In genomic region chr13:55412643-55413307, GRCm38 (mm10) we compare ENCODE assay signal across 21 mouse cellular contexts. TPM values are rescaled to one million over a fixed set of nuclear protein-coding genes. Genes with fewer than 3 reads are reported as not detected.
DNase-seq lines count a peak whose midpoint lies in the region; ATAC-seq and TF ChIP-seq lines count a peak whose summit lies in the region.
"Had no signal": no experiment of that assay in that cellular context is flagged by ENCODE, and none has a peak within 500 bp of the region (broad histone marks: within the 10 kb centered on the region; RNA-seq: fewer than 3 reads in every experiment).

No protein-coding gene starts in this region.

- H3K27me3 ChIP-seq in G1E (ENCODE audit: insufficient read depth, low read length) = peaks cover 46% of the 10 kb centered on the region
- H3K27me3 ChIP-seq in megakaryocyte, embryonic 14.5 days (replicated peaks) = peaks cover 77% of the 10 kb centered on the region

- peaks cover 5% of the 10 kb centered on the region for H3K9me3 ChIP-seq in G1E (replicated peaks)
- H3K9me3 ChIP-seq in megakaryocyte, embryonic 14.5 days = peaks cover 9% of the 10 kb centered on the region; the same call in 1 of the 2 replicates
- H3K9me3 ChIP-seq: hindbrain, embryonic 12.5 days; limb, embryonic 15.5 days; midbrain, embryonic 15.5 days had no signal

- no peak overlapping the region for H3K27ac ChIP-seq in layer of hippocampus, adult 2 months
- H3K27ac ChIP-seq: hindbrain, embryonic 12.5 days; limb, embryonic 15.5 days; midbrain, embryonic 15.5 days had no signal

- H3K4me1 ChIP-seq in G1E (ENCODE audit: insufficient read depth, low read depth, low read length) = peaks cover 25% of the 10 kb centered on the region
- peaks cover 28% of the 10 kb centered on the region for H3K4me1 ChIP-seq in megakaryocyte, embryonic 14.5 days

- intact Hi-C loops in heart, postnatal 25 days (cut with DNase I) = no loop called here

- H3K4me3 ChIP-seq in layer of hippocampus, adult 2 months = no peak overlapping the region
- peak overlapping the region; percentile 44; the same call in 1 of the 2 replicates for H3K4me3 ChIP-seq in G1E (ENCODE audit: low read depth, low read length)
- H3K4me3 ChIP-seq in megakaryocyte, embryonic 14.5 days (replicated peaks) = peak overlapping the region; percentile 83
- H3K4me3 ChIP-seq: hindbrain, embryonic 12.5 days; limb, embryonic 15.5 days; midbrain, embryonic 15.5 days had no signal

- peak; percentile 37 for TF ChIP-seq CTCF in layer of hippocampus, adult 2 months (conservative IDR thresholded peaks at IDR 0.05)
- TF ChIP-seq CTCF in G1E (IDR thresholded peaks at IDR 0.05; ENCODE audit: low read depth, low read length) = no peak

- no peaks in the 10 kb centered on the region for H3K36me3 ChIP-seq in G1E (replicated peaks)
- no peaks in the 10 kb centered on the region for H3K36me3 ChIP-seq in megakaryocyte, embryonic 14.5 days (replicated peaks; ENCODE audit: low read length)
- H3K36me3 ChIP-seq: hindbrain, embryonic 12.5 days; limb, embryonic 15.5 days; midbrain, embryonic 15.5 days had no signal

- DNase-seq in adrenal gland, postnatal 36 days = peak; percentile 47 to 56
- no peak for DNase-seq in adrenal gland, postnatal 25 days
- no peak for DNase-seq in layer of hippocampus, adult 2 months (ENCODE audit: low spot score in 2 of 2)
- no peak for DNase-seq in layer of hippocampus, adult 9-11 months
- DNase-seq in G1E (ENCODE audit: low spot score) = peak; percentile 20
- no peak for DNase-seq in heart, postnatal 25 days (ENCODE audit: low spot score)
- DNase-seq in gastrocnemius, postnatal 4 days (ENCODE audit: low spot score in 2 of 2) = no peak
- DNase-seq: cerebellum, postnatal 25 days; heart, adult 18-20 months; spleen, adult 18-20 months had no signal

- no peak for ATAC-seq in G1E (ENCODE audit: extremely low read depth, insufficient number of reproducible peaks, low FRiP score, poor library complexity, severe bottlenecking)
- ATAC-seq: forebrain, embryonic 14.5 days; inflammation-experienced regulatory T-cells, adult 6 months; midbrain, embryonic 15.5 days had no signal

RNA-seq across cellular contexts. Expression of gene Pfn3, which starts 2.3 kb away (rescaled TPM):
- not detected for total RNA-seq in adrenal gland, postnatal 36 days (2021)
- total RNA-seq in adrenal gland, postnatal 25 days (2021) = not detected in 2 replicates
- total RNA-seq in layer of hippocampus, adult 2 months (2021) = not detected
- total RNA-seq in G1E (2014; fragmentation: Nextera tagmentation) = not detected in 2 replicates
- total RNA-seq in G1E (2017) = not detected in 2 replicates
- not detected in 2 replicates for polyA plus RNA-seq in G1E (2012)
- polyA plus RNA-seq in megakaryocyte, embryonic 14.5 days (2012; ENCODE audit: insufficient read depth, low replicate concordance) = not detected in 2 replicates
- not detected for total RNA-seq in heart, postnatal 25 days (2021)
- not detected for total RNA-seq in gastrocnemius, postnatal 4 days (2021)
- total RNA-seq: heart, adult 18-20 months; layer of hippocampus, postnatal 25 days; left cerebral cortex, postnatal 25 days had no signal
- polyA plus RNA-seq: heart, embryonic 16.5 days; hindbrain, embryonic 12.5 days; inflammation-experienced regulatory T-cells, adult 6 months; limb, embryonic 15.5 days; stomach, embryonic 14.5 days; thymus, postnatal 0 days had no signal

RNA-seq across cellular contexts. Expression of gene F12, which starts 13.8 kb away (rescaled TPM):
- under 1 TPM in 1 of 2 experiments, not detected in 1; 0.30 TPM for total RNA-seq in adrenal gland, postnatal 36 days (2021)
- total RNA-seq in adrenal gland, postnatal 25 days (2021) = 0.15 and 3.3 TPM in 2 replicates
- under 1 TPM; 0.44 to 0.93 TPM for total RNA-seq in layer of hippocampus, adult 2 months (2021)
- total RNA-seq in G1E (2014; fragmentation: Nextera tagmentation) (not detected in 2 replicates), G1E (2017) (0.05 TPM in 1 of 2 replicates, not detected in the other)
- not detected in 2 replicates for polyA plus RNA-seq in G1E (2012)
- polyA plus RNA-seq in megakaryocyte, embryonic 14.5 days (2012; ENCODE audit: insufficient read depth, low replicate concordance) = 0.54 TPM in 1 of 2 replicates, not detected in the other
- total RNA-seq in heart, postnatal 25 days (2021) = not detected
- under 1 TPM; 0.22 to 0.70 TPM for total RNA-seq in gastrocnemius, postnatal 4 days (2021)
- total RNA-seq: heart, adult 18-20 months had no signal
- polyA plus RNA-seq: forebrain, embryonic 14.5 days; hindbrain, embryonic 12.5 days; stomach, embryonic 14.5 days had no signal

RNA-seq across cellular contexts. Expression of gene Slc34a1, which starts 14.8 kb away (rescaled TPM):
- not detected for total RNA-seq in adrenal gland, postnatal 36 days (2021)
- not detected in 2 replicates for total RNA-seq in adrenal gland, postnatal 25 days (2021)
- under 1 TPM in 1 of 2 experiments, not detected in 1; 0.15 TPM for total RNA-seq in layer of hippocampus, adult 2 months (2021)
- not detected in 2 replicates for total RNA-seq in G1E (2014; fragmentation: Nextera tagmentation)
- 0.06 and 0.93 TPM in 2 replicates for total RNA-seq in G1E (2017)
- polyA plus RNA-seq in G1E (2012) = not detected in 2 replicates
- polyA plus RNA-seq in megakaryocyte, embryonic 14.5 days (2012; ENCODE audit: insufficient read depth, low replicate concordance) = not detected in 2 replicates
- total RNA-seq in heart, postnatal 25 days (2021) = not detected
- total RNA-seq in gastrocnemius, postnatal 4 days (2021) = not detected
- total RNA-seq: heart, adult 18-20 months; layer of hippocampus, postnatal 25 days; left cerebral cortex, postnatal 25 days had no signal
- polyA plus RNA-seq: forebrain, embryonic 14.5 days; heart, embryonic 16.5 days; hindbrain, embryonic 12.5 days; midbrain, embryonic 15.5 days; stomach, embryonic 14.5 days had no signal

RNA-seq across cellular contexts. Expression of gene Grk6, which starts 32.1 kb away (rescaled TPM):
- total RNA-seq in adrenal gland, postnatal 36 days (2021) = 10 to 100 TPM; 34.5 to 49.4 TPM
- total RNA-seq in adrenal gland, postnatal 25 days (2021) = 47.9 and 62.1 TPM in 2 replicates
- 10 to 100 TPM; 64.8 to 65.8 TPM for total RNA-seq in layer of hippocampus, adult 2 months (2021)
- total RNA-seq in G1E (2014; fragmentation: Nextera tagmentation) (23.0 and 27.5 TPM in 2 replicates), G1E (2017) (48.9 and 53.9 TPM in 2 replicates)
- polyA plus RNA-seq in G1E (2012) = 42.6 and 46.0 TPM in 2 replicates
- 33.8 and 54.2 TPM in 2 replicates for polyA plus RNA-seq in megakaryocyte, embryonic 14.5 days (2012; ENCODE audit: insufficient read depth, low replicate concordance)
- total RNA-seq in heart, postnatal 25 days (2021) = 10 to 100 TPM; 17.5 to 18.6 TPM
- 10 to 100 TPM; 32.9 TPM for total RNA-seq in gastrocnemius, postnatal 4 days (2021)

RNA-seq across cellular contexts. Expression of gene Rgs14, which starts 43.2 kb away (rescaled TPM):
- total RNA-seq in adrenal gland, postnatal 36 days (2021) = under 1 TPM; 0.49 to 0.86 TPM
- 0.70 and 0.86 TPM in 2 replicates for total RNA-seq in adrenal gland, postnatal 25 days (2021)
- 100 to 1,000 TPM; 113 to 119 TPM for total RNA-seq in layer of hippocampus, adult 2 months (2021)
- 2.2 and 6.4 TPM in 2 replicates for total RNA-seq in G1E (2014; fragmentation: Nextera tagmentation)
- total RNA-seq in G1E (2017) = 10.0 and 10.1 TPM in 2 replicates
- polyA plus RNA-seq in G1E (2012) = 6.0 and 6.6 TPM in 2 replicates
- polyA plus RNA-seq in megakaryocyte, embryonic 14.5 days (2012; ENCODE audit: insufficient read depth, low replicate concordance) = 6.2 and 8.4 TPM in 2 replicates
- under 1 TPM; 0.50 to 0.57 TPM for total RNA-seq in heart, postnatal 25 days (2021)
- total RNA-seq in gastrocnemius, postnatal 4 days (2021) = 1 to 10 TPM in 1 of 2 experiments, under 1 TPM in 1; 0.88 to 1.1 TPM

Comparison
In these comparisons a context has a peak if more than half of its experiments do, and no peak if none do; other contexts are left out.
1. DNase-seq: peak in adrenal gland, postnatal 36 days (2 of 2) and G1E (single experiment); none in adrenal gland, postnatal 25 days (single experiment), layer of hippocampus, adult 2 months (0 of 2), layer of hippocampus, adult 9-11 months (single experiment), heart, postnatal 25 days (single experiment) and gastrocnemius, postnatal 4 days (0 of 2).